Mouse (Mus musculus) small intestine, adult 2 months (tissue): ENCODE data around the gene Vti1a.

Experiments
- CTCF ChIP-seq: fragments of 200-500 bp; IDR thresholded peaks from 2 replicates; pipeline ENCODE4 v1.5.1; 2012; ENCODE audit warnings: low read depth, mild to moderate bottlenecking, control low read depth, inconsistent platforms, low read length, moderate library complexity, mixed read lengths; ENCODE audit not compliant: insufficient replicate concordance, insufficient read length; ENCODE audit errors: extremely low read depth
- POLR2A ChIP-seq: fragments of 200-500 bp; IDR thresholded peaks from 2 replicates; pipeline ENCODE4 v1.6.1; 2012; ENCODE audit warnings: low read depth, mild to moderate bottlenecking, control low read depth, inconsistent platforms, low read length, moderate library complexity

DNA sequence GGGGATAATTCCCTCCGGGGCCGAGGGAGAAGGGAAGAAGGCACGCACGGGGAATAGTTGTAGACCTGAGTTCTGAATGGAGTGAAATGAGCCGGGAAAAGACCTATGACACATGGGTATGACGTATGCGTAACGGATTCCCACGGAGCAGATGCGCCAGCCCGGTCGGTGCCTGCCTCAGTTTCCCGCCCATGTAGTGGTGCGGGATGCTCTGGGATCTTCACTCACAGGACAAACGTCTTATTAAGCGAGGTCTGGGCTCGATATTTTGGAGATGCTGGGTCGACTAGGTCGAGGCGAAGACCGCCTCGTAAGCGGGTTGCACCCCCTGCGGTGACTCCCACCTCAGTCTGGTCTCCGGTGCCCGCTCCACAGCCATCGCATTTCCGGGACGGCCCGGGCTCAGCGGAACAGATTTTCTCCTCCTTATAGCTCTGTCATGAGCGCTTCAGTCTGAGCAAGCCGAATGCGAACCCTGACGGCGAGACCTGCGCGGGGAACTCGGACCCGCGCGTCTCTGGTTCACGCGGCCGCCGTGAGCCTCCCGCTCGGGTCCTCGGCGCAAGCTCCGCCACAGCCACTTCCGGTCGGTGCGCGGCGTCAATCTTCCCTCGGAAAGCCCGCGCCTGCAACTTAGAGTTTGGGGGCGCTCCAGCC lies 515 bp upstream of the Vti1a start, which contains the start of gene Zdhhc6:
- TF ChIP-seq CTCF (no peak), POLR2A (no peak; the same call in 1 of the 2 replicates)
